ENCODE assay signal across 8 mouse cellular contexts in the genomic region with DNA sequence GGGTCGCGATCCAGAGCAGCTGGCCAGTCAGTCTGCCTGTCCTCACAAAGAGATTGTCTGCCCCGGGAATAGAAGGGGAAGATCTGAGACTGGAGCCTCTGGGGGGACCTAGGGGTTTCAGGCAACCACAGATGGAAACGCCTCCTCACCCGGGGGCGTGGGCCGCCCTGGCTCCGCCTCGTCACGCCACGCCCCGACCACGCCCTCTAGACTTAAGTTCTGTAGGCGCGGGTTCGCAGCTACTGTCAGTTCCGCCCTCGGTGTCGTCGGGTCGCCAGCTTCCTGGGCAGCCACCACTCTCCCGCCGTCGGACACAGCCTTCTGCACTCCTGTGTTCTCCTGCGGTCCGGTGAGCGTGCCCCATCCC. TPM values are rescaled to one million over a fixed set of nuclear protein-coding genes. Genes with fewer than 3 reads are reported as not detected.
DNase-seq lines count a peak whose midpoint lies in the region; ATAC-seq lines count a peak whose summit lies in the region.

A gene (plus strand): TSS at position 221 of the 367 bp plus-strand sequence.

- DNase-seq in T-cell, adult 2 months (ENCODE audit: low spot score), result peak; percentile 90
- peak; percentile 85 for DNase-seq in embryo, embryonic 10.5 days (ENCODE audit: low spot score)
- no peak for DNase-seq in gonadal fat pad, adult 2 months (ENCODE audit: low read depth)
- peak; percentile 57 to 58 for DNase-seq in left cerebral cortex, postnatal 25 days (ENCODE audit: low spot score in 2 of 2)
- DNase-seq in right cerebral cortex, postnatal 25 days, result peak; percentile 48
- peak; percentile 86 to 89 for DNase-seq in urinary bladder, postnatal 4 days (ENCODE audit: low spot score in 2 of 2)

- H3K27me3 ChIP-seq in intestine, embryonic 16.5 days (replicated peaks; ENCODE audit: control insufficient read depth, insufficient read depth, low read length), result no peaks in the 10 kb centered on the region

- intact Hi-C loops in left cerebral cortex, postnatal 25 days (cut with DNase I), result no loop called here

- ATAC-seq in intestine, embryonic 16.5 days, result peak; percentile 82
- peak; percentile 71 for ATAC-seq in megakaryocyte-erythroid progenitor cell, adult 5-6 weeks (replicated peaks; ENCODE audit: low FRiP score, low TSS enrichment, poor library complexity, severe bottlenecking)

- H3K9ac ChIP-seq in intestine, embryonic 16.5 days (ENCODE audit: low read depth, low read length), result peak within 1 kb of the TSS; percentile 78

- 0 out of 2 replicates have a peak, but pooled peaks cover 5% of the 10 kb centered on the region for H3K36me3 ChIP-seq in intestine, embryonic 16.5 days (ENCODE audit: control insufficient read depth, insufficient read depth, low read length)

- H3K9me3 ChIP-seq in intestine, embryonic 16.5 days (ENCODE audit: control insufficient read depth, low read length), result no peaks in the 10 kb centered on the region

- H3K27ac ChIP-seq in intestine, embryonic 16.5 days (ENCODE audit: low read length), result peak within 1 kb of the TSS; percentile 89

- peak within 1 kb of the TSS; percentile 52 for H3K4me3 ChIP-seq in intestine, embryonic 16.5 days (ENCODE audit: low read length)

- 2% methylated on average over 26 of the region's 27 CpGs for WGBS in intestine, embryonic 16.5 days

- H3K4me1 ChIP-seq in intestine, embryonic 16.5 days (ENCODE audit: control insufficient read depth, insufficient read depth, low read length), result peaks cover 18% of the 10 kb centered on the region

- peak within 1 kb of the TSS; percentile 89 for H3K4me2 ChIP-seq in intestine, embryonic 16.5 days (ENCODE audit: low read depth, low read length)

RNA-seq across cellular contexts. Expression of the gene that starts here (rescaled TPM):
- polyA plus RNA-seq in gonadal fat pad, adult 2 months (2012; rRNA removed), result 511 and 529 TPM in 2 replicates
- polyA plus RNA-seq in intestine, embryonic 16.5 days (2015; fragmentation: Nextera tagmentation; extraction: Ambion mirVana), result 368 and 382 TPM in 2 replicates
- total RNA-seq in left cerebral cortex, postnatal 25 days (2021), result 10 to 100 TPM; 77.1 to 78.9 TPM
- 705 and 713 TPM in 2 replicates for total RNA-seq in megakaryocyte-erythroid progenitor cell, adult 5-6 weeks (2014; fragmentation: Nextera tagmentation)
- 103 and 164 TPM in 2 replicates for total RNA-seq in megakaryocyte-erythroid progenitor cell, adult 5-6 weeks (2017)
